Mouse (Mus musculus) stomach, embryonic 14.5 days (tissue): ENCODE measurements around the gene Krt32. TPM values are rescaled to one million over a fixed set of nuclear protein-coding genes. Genes with fewer than 3 reads are reported as not detected.

Experiments used
- polyA plus RNA-seq: library from polyadenylated mRNA; unstranded; fragments of >200 nt; fragmentation: Nextera tagmentation; extraction: Ambion mirVana; gene quantifications from 2 replicates; pipeline ENCODE4 v1.2.1, GENCODE M21; 2014

The Krt32 gene
- polyA plus RNA-seq, 1 experiment from 2014 or later = not detected

Other genes starting within 250 kb of the Krt32 start
- not detected in 2 replicates for gene Krtap4-16, start 236.6 kb downstream of the Krt32 start, polyA plus RNA-seq
- not detected in 2 replicates for gene Gm11568, start 230.3 kb downstream of the Krt32 start, polyA plus RNA-seq
- not detected in 2 replicates for gene Gm11559, start 223.8 kb downstream of the Krt32 start, polyA plus RNA-seq
- not detected in 2 replicates for gene Krtap9-1, start 214.8 kb downstream of the Krt32 start, polyA plus RNA-seq
- not detected in 2 replicates for gene Gm11567, start 209.0 kb downstream of the Krt32 start, polyA plus RNA-seq
- not detected in 2 replicates for gene Krtap31-1, start 180.3 kb downstream of the Krt32 start, polyA plus RNA-seq
- gene Gm11565, start 173.5 kb downstream of the Krt32 start, polyA plus RNA-seq = not detected in 2 replicates
- gene Krtap31-2, start 151.9 kb downstream of the Krt32 start, polyA plus RNA-seq = not detected in 2 replicates
- gene Krtap9-5, start 139.8 kb downstream of the Krt32 start, polyA plus RNA-seq = not detected in 2 replicates
- not detected in 2 replicates for gene Krtap29-1, start 109.2 kb downstream of the Krt32 start, polyA plus RNA-seq
- gene Krtap16-1, start 101.6 kb downstream of the Krt32 start, polyA plus RNA-seq = not detected in 2 replicates
- not detected in 2 replicates for gene Krtap17-1, start 94.2 kb downstream of the Krt32 start, polyA plus RNA-seq
- not detected in 2 replicates for gene Krt33a, start 72.0 kb downstream of the Krt32 start, polyA plus RNA-seq
- 0.26 TPM in 1 of 2 replicates, not detected in the other for gene Krt33b, start 58.4 kb downstream of the Krt32 start, polyA plus RNA-seq
- 0.36 TPM in 1 of 2 replicates, not detected in the other for gene Krt34, start 46.7 kb downstream of the Krt32 start, polyA plus RNA-seq
- 0.67 and 0.69 TPM in 2 replicates for gene Krt31, start 37.7 kb downstream of the Krt32 start, polyA plus RNA-seq
- not detected in 2 replicates for gene Krt35, start 8.0 kb upstream of the Krt32 start, polyA plus RNA-seq
- 0.29 and 0.35 TPM in 2 replicates for gene Krt36, start 17.4 kb upstream of the Krt32 start, polyA plus RNA-seq
- 76.1 and 140 TPM in 2 replicates for gene Krt13, start 33.3 kb upstream of the Krt32 start, polyA plus RNA-seq
- 215 and 241 TPM in 2 replicates for gene Krt15, start 47.7 kb upstream of the Krt32 start, polyA plus RNA-seq
- 387 and 441 TPM in 2 replicates for gene Krt19, start 60.4 kb upstream of the Krt32 start, polyA plus RNA-seq
- gene Krt9, start 105.0 kb upstream of the Krt32 start, polyA plus RNA-seq = not detected in 2 replicates
- gene Krt14, start 119.3 kb upstream of the Krt32 start, polyA plus RNA-seq = 4.8 and 5.0 TPM in 2 replicates
- 0.22 and 0.38 TPM in 2 replicates for gene Krt16, start 160.7 kb upstream of the Krt32 start, polyA plus RNA-seq
- gene Krt17, start 172.8 kb upstream of the Krt32 start, polyA plus RNA-seq = 26.7 and 30.7 TPM in 2 replicates
- not detected in 2 replicates for gene Krt42, start 181.6 kb upstream of the Krt32 start, polyA plus RNA-seq
- gene Eif1, start 231.7 kb upstream of the Krt32 start, polyA plus RNA-seq = 2,030 and 2,105 TPM in 2 replicates
- gene Gast, start 246.2 kb upstream of the Krt32 start, polyA plus RNA-seq = 6.9 and 13.2 TPM in 2 replicates